In the genomic region with DNA sequence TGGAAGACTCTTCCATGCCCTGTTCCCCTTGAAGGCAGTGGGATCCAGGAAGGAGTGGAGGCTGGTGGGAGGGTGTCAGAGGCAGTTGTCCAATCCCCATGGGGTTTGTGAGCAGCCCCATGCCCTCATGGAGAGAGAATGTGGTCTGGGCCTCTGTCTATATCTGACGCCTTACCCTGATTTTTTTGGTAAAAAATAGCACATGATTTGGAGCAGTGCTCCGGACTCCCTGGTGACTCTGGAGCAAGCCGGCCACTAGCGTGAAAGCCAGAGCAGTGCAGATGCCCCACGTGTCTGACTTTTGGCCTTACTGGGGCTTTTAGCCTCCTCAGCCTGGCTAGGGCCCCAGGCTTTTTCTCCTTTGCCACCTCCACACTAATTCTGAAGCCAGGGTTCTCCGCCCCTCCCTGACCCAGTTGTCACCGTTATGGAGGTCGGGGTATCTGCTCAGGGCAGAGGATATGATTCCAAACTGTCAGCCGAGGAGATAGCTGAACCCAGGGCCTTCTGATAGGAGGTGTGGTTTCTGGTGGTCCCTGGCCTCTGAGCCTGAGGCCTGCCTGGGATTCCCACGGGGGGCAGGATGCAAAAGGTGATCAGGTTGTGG, we compare ENCODE assay signal across 10 mouse cellular contexts. TPM values are rescaled to one million over a fixed set of nuclear protein-coding genes. Genes with fewer than 3 reads are reported as not detected.
DNase-seq lines count a peak whose midpoint lies in the region; ATAC-seq and TF ChIP-seq lines count a peak whose summit lies in the region.
"Had no signal": no experiment of that assay in that cellular context is flagged by ENCODE, and none has a peak within 500 bp of the region (broad histone marks: within the 10 kb centered on the region; RNA-seq: fewer than 3 reads in every experiment).

No protein-coding gene starts in this region.

- peak; percentile 45 to 83; a peak in 3 of 4 replicates for TF ChIP-seq EP300 in MEL (IDR thresholded peaks at IDR 0.05; ENCODE audit: low read depth in 1 of 2, low read length in 2 of 2)

- no peak for TF ChIP-seq CTCF in cerebellum, adult 2 months (IDR thresholded peaks at IDR 0.05; ENCODE audit: borderline replicate concordance, insufficient read depth, low read depth, low read length)
- TF ChIP-seq CTCF in MEL (IDR thresholded peaks at IDR 0.05 in 2 of 3, conservative IDR thresholded peaks at IDR 0.05 in 1 of 3; ENCODE audit: control insufficient read depth in 1 of 3, insufficient read depth in 1 of 3, low read depth in 2 of 3, low read length in 3 of 3, poor library complexity in 1 of 3, severe bottlenecking in 1 of 3), result no peak

- H3K27me3 ChIP-seq in cerebellum, adult 2 months (ENCODE audit: control insufficient read depth, insufficient read depth, low read length), result no peaks in the 10 kb centered on the region
- no peaks in the 10 kb centered on the region for H3K27me3 ChIP-seq in MEL (ENCODE audit: control insufficient read depth in 1 of 2, insufficient read depth in 2 of 2, low read length in 2 of 2)
- H3K27me3 ChIP-seq in forebrain, embryonic 16.5 days (replicated peaks; ENCODE audit: control insufficient read depth, insufficient read depth, low read length), result no peaks in the 10 kb centered on the region
- H3K27me3 ChIP-seq in limb, embryonic 14.5 days (ENCODE audit: control insufficient read depth, insufficient read depth, low read length), result no peaks in the 10 kb centered on the region
- peaks cover 4% of the 10 kb centered on the region; the same call in 1 of the 2 replicates for H3K27me3 ChIP-seq in neural tube, embryonic 14.5 days (ENCODE audit: control insufficient read depth, insufficient read depth, low read length)

- H3K36me3 ChIP-seq in MEL (ENCODE audit: control insufficient read depth in 1 of 2, insufficient read depth in 2 of 2, low read length in 2 of 2), result peaks cover 3 to 47% of the 10 kb centered on the region in 2 experiments; a peak in 3 of 4 replicates
- H3K36me3 ChIP-seq in forebrain, embryonic 16.5 days (ENCODE audit: control insufficient read depth, insufficient read depth), result peaks cover 7% of the 10 kb centered on the region; the same call in 1 of the 2 replicates
- H3K36me3 ChIP-seq in limb, embryonic 14.5 days (ENCODE audit: control insufficient read depth, insufficient read depth, low read length), result peaks cover 50% of the 10 kb centered on the region
- peaks cover 9% of the 10 kb centered on the region; the same call in 1 of the 2 replicates for H3K36me3 ChIP-seq in neural tube, embryonic 14.5 days (ENCODE audit: control insufficient read depth, insufficient read depth, low read length)

- H3K9ac ChIP-seq in MEL (ENCODE audit: control insufficient read depth, low read depth, low read length, poor library complexity, severe bottlenecking), result peak overlapping the region; percentile 97
- H3K9ac ChIP-seq in forebrain, embryonic 16.5 days (replicated peaks; ENCODE audit: low read depth, low read length), result peak overlapping the region; percentile 97
- peak overlapping the region; percentile 82 for H3K9ac ChIP-seq in limb, embryonic 14.5 days (ENCODE audit: low read depth, low read length, severe bottlenecking)
- peak overlapping the region; percentile 98 for H3K9ac ChIP-seq in neural tube, embryonic 14.5 days (replicated peaks; ENCODE audit: low read depth, low read length)

- peak; percentile 62 to 73 for DNase-seq in cerebellum, adult 2 months
- DNase-seq in MEL (ENCODE audit: low read depth, low spot score), result peak; percentile 44
- no peak for DNase-seq in limb, embryonic 14.5 days (ENCODE audit: low spot score)
- DNase-seq in layer of hippocampus, postnatal 25 days (ENCODE audit: extremely low spot score in 1 of 2, low spot score in 1 of 2), result no peak
- DNase-seq in layer of hippocampus, postnatal 36 days, result no peak

- peaks cover 90% of the 10 kb centered on the region for H3K79me2 ChIP-seq in MEL (ENCODE audit: control insufficient read depth, insufficient read depth, low read length, poor library complexity)

- no peak for ATAC-seq in cerebellum, adult (ENCODE audit: insufficient number of reproducible peaks, low FRiP score, low TSS enrichment)
- ATAC-seq in forebrain, embryonic 16.5 days, result no peak
- no peak for ATAC-seq in limb, embryonic 14.5 days (ENCODE audit: low FRiP score, low read depth)
- no peak for ATAC-seq in neural tube, embryonic 14.5 days (ENCODE audit: low read depth)

- H3K4me2 ChIP-seq in forebrain, embryonic 16.5 days (ENCODE audit: low read length), result peak overlapping the region; percentile 97
- peak overlapping the region; percentile 100 for H3K4me2 ChIP-seq in limb, embryonic 14.5 days (replicated peaks; ENCODE audit: low read depth, low read length, severe bottlenecking)
- H3K4me2 ChIP-seq in neural tube, embryonic 14.5 days (ENCODE audit: low read depth, low read length), result peak overlapping the region; percentile 100

- H3K9me3 ChIP-seq in MEL (replicated peaks; ENCODE audit: insufficient read depth, low read length), result no peaks in the 10 kb centered on the region
- H3K9me3 ChIP-seq in forebrain, embryonic 16.5 days (ENCODE audit: control insufficient read depth, low read length), result no peaks in the 10 kb centered on the region
- H3K9me3 ChIP-seq in limb, embryonic 14.5 days (ENCODE audit: control insufficient read depth, low read length), result no peaks in the 10 kb centered on the region
- H3K9me3 ChIP-seq in neural tube, embryonic 14.5 days (ENCODE audit: control insufficient read depth, low read length), result no peaks in the 10 kb centered on the region

- H3K27ac ChIP-seq in cerebellum, adult 2 months (ENCODE audit: insufficient read depth, low read length), result peak overlapping the region; percentile 97
- H3K27ac ChIP-seq in MEL (ENCODE audit: control insufficient read depth, low read depth, low read length), result peak overlapping the region; percentile 75
- no peak overlapping the region for H3K27ac ChIP-seq in forebrain, embryonic 16.5 days (ENCODE audit: low read length)
- no peak overlapping the region for H3K27ac ChIP-seq in limb, embryonic 14.5 days (replicated peaks; ENCODE audit: low read depth, low read length)
- no peak overlapping the region for H3K27ac ChIP-seq in neural tube, embryonic 14.5 days (ENCODE audit: low read depth, low read length)

- WGBS in cerebellum, adult 2 months, result 1% methylated on average over 10 of the region's 10 CpGs
- WGBS in forebrain, embryonic 16.5 days, result 53% methylated on average over 10 of the region's 10 CpGs
- 41% methylated on average over 10 of the region's 10 CpGs for WGBS in limb, embryonic 14.5 days
- WGBS in neural tube, embryonic 14.5 days, result 47% methylated on average over 10 of the region's 10 CpGs

- TF ChIP-seq POLR2A in cerebellum, adult 2 months (IDR thresholded peaks at IDR 0.05; ENCODE audit: borderline replicate concordance, insufficient read depth, low read length), result no peak
- TF ChIP-seq POLR2A in MEL (IDR thresholded peaks at IDR 0.05; ENCODE audit: control insufficient read depth in 1 of 2, insufficient read depth in 1 of 2, low read depth in 1 of 2, low read length in 2 of 2, poor library complexity in 1 of 2), result no peak; a peak in 1 of 4 replicates
- TF ChIP-seq POLR2A in limb, embryonic 14.5 days (IDR thresholded peaks at IDR 0.05; ENCODE audit: borderline replicate concordance, extremely low read depth, insufficient read depth, insufficient read length), result no peak

- no peak for TF ChIP-seq RAD21 in MEL (IDR thresholded peaks at IDR 0.05; ENCODE audit: low read depth, low read length)

- peak overlapping the region; percentile 82 for H3K4me3 ChIP-seq in cerebellum, adult 2 months (replicated peaks; ENCODE audit: insufficient read depth, low read depth, low read length)
- H3K4me3 ChIP-seq in MEL (ENCODE audit: control insufficient read depth in 1 of 2, insufficient read depth in 1 of 2, low read depth in 2 of 2, low read length in 2 of 2), result peak overlapping the region; percentile 79 to 87
- H3K4me3 ChIP-seq in forebrain, embryonic 16.5 days (replicated peaks; ENCODE audit: low read length), result peak overlapping the region; percentile 94
- H3K4me3 ChIP-seq in limb, embryonic 14.5 days (replicated peaks; ENCODE audit: low read length), result peak overlapping the region; percentile 87
- H3K4me3 ChIP-seq in neural tube, embryonic 14.5 days (ENCODE audit: low read depth, low read length), result peak overlapping the region; percentile 97

- peaks cover 35% of the 10 kb centered on the region for H3K4me1 ChIP-seq in cerebellum, adult 2 months (ENCODE audit: control insufficient read depth, insufficient read depth, low read length)
- peaks cover 38 to 61% of the 10 kb centered on the region in 2 experiments for H3K4me1 ChIP-seq in MEL (ENCODE audit: control insufficient read depth in 1 of 2, insufficient read depth in 2 of 2, low read length in 2 of 2)
- H3K4me1 ChIP-seq in forebrain, embryonic 16.5 days (replicated peaks; ENCODE audit: control insufficient read depth, insufficient read depth, low read length), result peaks cover 61% of the 10 kb centered on the region
- H3K4me1 ChIP-seq in limb, embryonic 14.5 days (ENCODE audit: control insufficient read depth, insufficient read depth, low read length), result peaks cover 44% of the 10 kb centered on the region
- H3K4me1 ChIP-seq in neural tube, embryonic 14.5 days (ENCODE audit: control insufficient read depth, insufficient read depth, low read length), result peaks cover 53% of the 10 kb centered on the region

RNA-seq across cellular contexts. Expression of a gene that starts 3.5 kb away (rescaled TPM):
- polyA plus RNA-seq in cerebellum, adult 2 months (2012; rRNA removed), result 149 and 153 TPM in 2 replicates
- 113 and 150 TPM in 2 replicates for total RNA-seq in MEL (2012; rRNA removed)
- polyA plus RNA-seq in MEL (2012; ENCODE audit: insufficient read depth in 1 of 2, insufficient read length in 2 of 2, low read depth in 1 of 2, low replicate concordance in 2 of 2, missing spikeins in 1 of 2), result 100 to 1,000 TPM in 1 of 2 experiments, 10 to 100 TPM in 1; 47.0 to 169 TPM
- polyA plus RNA-seq in forebrain, embryonic 16.5 days (2015; fragmentation: Nextera tagmentation; extraction: Ambion mirVana), result 22.0 and 22.4 TPM in 2 replicates
- polyA plus RNA-seq in limb, embryonic 14.5 days (2012; rRNA removed), result 32.8 and 34.6 TPM in 2 replicates
- polyA plus RNA-seq in limb, embryonic 14.5 days (2014; fragmentation: Nextera tagmentation; extraction: Ambion mirVana), result 17.3 and 17.9 TPM in 2 replicates
- 27.7 and 29.8 TPM in 2 replicates for polyA plus RNA-seq in neural tube, embryonic 14.5 days (2014; fragmentation: Nextera tagmentation; extraction: Ambion mirVana)
- 100 to 1,000 TPM; 926 to 939 TPM for total RNA-seq in layer of hippocampus, postnatal 25 days (2021)
- 100 to 1,000 TPM; 931 to 932 TPM for total RNA-seq in layer of hippocampus, postnatal 36 days (2021)

RNA-seq across cellular contexts. Expression of a gene that starts 15.4 kb away (rescaled TPM):
- polyA plus RNA-seq in cerebellum, adult 2 months (2012; rRNA removed), result 80.7 and 89.4 TPM in 2 replicates
- 35.8 and 57.6 TPM in 2 replicates for total RNA-seq in MEL (2012; rRNA removed)
- polyA plus RNA-seq in MEL (2012; ENCODE audit: insufficient read depth in 1 of 2, insufficient read length in 2 of 2, low read depth in 1 of 2, low replicate concordance in 2 of 2, missing spikeins in 1 of 2), result 1,000 to 10,000 TPM in 1 of 2 experiments, 100 to 1,000 TPM in 1; 101 to 1,219 TPM
- 123 and 134 TPM in 2 replicates for polyA plus RNA-seq in forebrain, embryonic 16.5 days (2015; fragmentation: Nextera tagmentation; extraction: Ambion mirVana)
- polyA plus RNA-seq in limb, embryonic 14.5 days (2012; rRNA removed), result 46.0 and 59.7 TPM in 2 replicates
- 25.5 and 31.7 TPM in 2 replicates for polyA plus RNA-seq in limb, embryonic 14.5 days (2014; fragmentation: Nextera tagmentation; extraction: Ambion mirVana)
- polyA plus RNA-seq in neural tube, embryonic 14.5 days (2014; fragmentation: Nextera tagmentation; extraction: Ambion mirVana), result 131 and 144 TPM in 2 replicates
- 10 to 100 TPM; 48.4 to 49.1 TPM for total RNA-seq in layer of hippocampus, postnatal 25 days (2021)
- 10 to 100 TPM; 43.3 to 46.5 TPM for total RNA-seq in layer of hippocampus, postnatal 36 days (2021)

RNA-seq across cellular contexts. Expression of a gene that starts 18.2 kb away (rescaled TPM):
- polyA plus RNA-seq in cerebellum, adult 2 months (2012; rRNA removed), result 1.9 and 3.9 TPM in 2 replicates
- not detected in 2 replicates for total RNA-seq in MEL (2012; rRNA removed)
- polyA plus RNA-seq in MEL (2012; ENCODE audit: insufficient read depth in 1 of 2, insufficient read length in 2 of 2, low read depth in 1 of 2, low replicate concordance in 2 of 2, missing spikeins in 1 of 2), result not detected
- polyA plus RNA-seq in forebrain, embryonic 16.5 days (2015; fragmentation: Nextera tagmentation; extraction: Ambion mirVana), result 0.19 and 0.58 TPM in 2 replicates
- 19.4 and 32.9 TPM in 2 replicates for polyA plus RNA-seq in limb, embryonic 14.5 days (2012; rRNA removed)
- 9.1 and 10.2 TPM in 2 replicates for polyA plus RNA-seq in limb, embryonic 14.5 days (2014; fragmentation: Nextera tagmentation; extraction: Ambion mirVana)
- polyA plus RNA-seq in neural tube, embryonic 14.5 days (2014; fragmentation: Nextera tagmentation; extraction: Ambion mirVana), result not detected in 2 replicates
- total RNA-seq in layer of hippocampus, postnatal 25 days (2021), result under 1 TPM; 0.44 to 0.45 TPM
- total RNA-seq in layer of hippocampus, postnatal 36 days (2021), result under 1 TPM in 1 of 2 experiments, not detected in 1; 0.48 TPM
- total RNA-seq: common myeloid progenitor, adult 5-6 weeks had no signal

RNA-seq across cellular contexts. Expression of a gene that starts 26.9 kb away (rescaled TPM):
- polyA plus RNA-seq in cerebellum, adult 2 months (2012; rRNA removed), result not detected in 2 replicates
- not detected in 2 replicates for total RNA-seq in MEL (2012; rRNA removed)
- not detected for polyA plus RNA-seq in MEL (2012; ENCODE audit: insufficient read depth in 1 of 2, insufficient read length in 2 of 2, low read depth in 1 of 2, low replicate concordance in 2 of 2, missing spikeins in 1 of 2)
- polyA plus RNA-seq in forebrain, embryonic 16.5 days (2015; fragmentation: Nextera tagmentation; extraction: Ambion mirVana), result not detected in 2 replicates
- polyA plus RNA-seq in limb, embryonic 14.5 days (2012; rRNA removed), result 0.41 and 0.58 TPM in 2 replicates
- 0.29 TPM in 1 of 2 replicates, not detected in the other for polyA plus RNA-seq in limb, embryonic 14.5 days (2014; fragmentation: Nextera tagmentation; extraction: Ambion mirVana)
- polyA plus RNA-seq in neural tube, embryonic 14.5 days (2014; fragmentation: Nextera tagmentation; extraction: Ambion mirVana), result not detected in 2 replicates
- not detected for total RNA-seq in layer of hippocampus, postnatal 25 days (2021)
- not detected for total RNA-seq in layer of hippocampus, postnatal 36 days (2021)
- total RNA-seq: common myeloid progenitor, adult 5-6 weeks had no signal
- polyA plus RNA-seq: C2C12 had no signal

RNA-seq across cellular contexts. Expression of a gene that starts 46.8 kb away (rescaled TPM):
- polyA plus RNA-seq in cerebellum, adult 2 months (2012; rRNA removed), result 219 and 247 TPM in 2 replicates
- 0.56 and 0.81 TPM in 2 replicates for total RNA-seq in MEL (2012; rRNA removed)
- polyA plus RNA-seq in MEL (2012; ENCODE audit: insufficient read depth in 1 of 2, insufficient read length in 2 of 2, low read depth in 1 of 2, low replicate concordance in 2 of 2, missing spikeins in 1 of 2), result 1 to 10 TPM in 1 of 2 experiments, not detected in 1; 8.0 TPM
- polyA plus RNA-seq in forebrain, embryonic 16.5 days (2015; fragmentation: Nextera tagmentation; extraction: Ambion mirVana), result 27.6 and 29.2 TPM in 2 replicates
- polyA plus RNA-seq in limb, embryonic 14.5 days (2012; rRNA removed), result 29.6 and 36.3 TPM in 2 replicates
- 34.9 and 38.8 TPM in 2 replicates for polyA plus RNA-seq in limb, embryonic 14.5 days (2014; fragmentation: Nextera tagmentation; extraction: Ambion mirVana)
- 21.8 and 23.1 TPM in 2 replicates for polyA plus RNA-seq in neural tube, embryonic 14.5 days (2014; fragmentation: Nextera tagmentation; extraction: Ambion mirVana)
- total RNA-seq in layer of hippocampus, postnatal 25 days (2021), result 100 to 1,000 TPM; 114 to 118 TPM
- 100 to 1,000 TPM; 118 to 121 TPM for total RNA-seq in layer of hippocampus, postnatal 36 days (2021)

Comparison
In these comparisons a context has a peak if more than half of its experiments do, and no peak if none do; other contexts are left out.
1. DNase-seq: peak in cerebellum, adult 2 months (2 of 2) and MEL (single experiment); none in limb, embryonic 14.5 days (single experiment), layer of hippocampus, postnatal 25 days (0 of 2) and layer of hippocampus, postnatal 36 days (0 of 2).
2. H3K27ac ChIP-seq: peak in cerebellum, adult 2 months (single experiment) and MEL (single experiment); none in forebrain, embryonic 16.5 days (single experiment), limb, embryonic 14.5 days (single experiment) and neural tube, embryonic 14.5 days (single experiment).
3. Peak in every context shown above with its lines, with median percentiles within 50 percentile points of each other: H3K4me3 ChIP-seq, H3K9ac ChIP-seq and H3K4me2 ChIP-seq.